Mouse (Mus musculus) midbrain, embryonic 15.5 days (tissue): ENCODE measurements at regions not wholly inside any gene's neighbourhood (a gene's known extent, or its start where the extent isn't known, plus 50 kb on each side); places are given as distances from the start of the nearest gene placed in this dataset.

Experiments
- ATAC-seq: fragments of 200-750 bp; cut with Nextera tagmentation; replicated peaks from 2 replicates; pipeline ENCODE4 v1.8.0; 2017; ENCODE audit warnings: moderate TSS enrichment
- H3K27ac ChIP-seq: fragments of 300-500 bp; sonication (generic); 2 replicates; pipeline ENCODE4 v1.5.1; 2015; ENCODE audit warnings: mild to moderate bottlenecking, inconsistent platforms
- H3K27me3 ChIP-seq: fragments of 300-500 bp; sonication (generic); replicated peaks from 2 replicates; pipeline ENCODE4 v1.6.1; 2015; ENCODE audit warnings: inconsistent platforms
- H3K36me3 ChIP-seq: fragments of 300-500 bp; sonication (generic); replicated peaks from 2 replicates; pipeline ENCODE4 v1.6.1; 2015; ENCODE audit warnings: inconsistent platforms
- H3K4me1 ChIP-seq: fragments of 300-500 bp; sonication (generic); 2 replicates; pipeline ENCODE4 v1.6.1; 2015; ENCODE audit warnings: inconsistent platforms
- H3K4me2 ChIP-seq: fragments of 300-500 bp; sonication (generic); 2 replicates; pipeline ENCODE4 v1.6.1; 2015; ENCODE audit warnings: inconsistent platforms, mild to moderate bottlenecking, moderate library complexity
- H3K4me3 ChIP-seq: fragments of 300-500 bp; sonication (generic); 2 replicates; pipeline ENCODE4 v1.5.1; 2015; ENCODE audit warnings: mild to moderate bottlenecking, inconsistent platforms
- H3K9ac ChIP-seq: fragments of 300-500 bp; sonication (generic); 2 replicates; pipeline ENCODE4 v1.6.1; 2015; ENCODE audit warnings: mild to moderate bottlenecking, inconsistent platforms
- H3K9me3 ChIP-seq: fragments of 300-500 bp; sonication (generic); 2 replicates; pipeline ENCODE4 v1.6.1; 2016; ENCODE audit warnings: inconsistent platforms
- WGBS: fragments of 180-500 bp; shearing (Covaris S2); methylation state at CpG from one replicate; pipeline ENCODE4 v1.1.7; 2015; ENCODE audit warnings: mixed read lengths; 5-methylcytosine and 5-hydroxymethylcytosine counted together

DNA sequence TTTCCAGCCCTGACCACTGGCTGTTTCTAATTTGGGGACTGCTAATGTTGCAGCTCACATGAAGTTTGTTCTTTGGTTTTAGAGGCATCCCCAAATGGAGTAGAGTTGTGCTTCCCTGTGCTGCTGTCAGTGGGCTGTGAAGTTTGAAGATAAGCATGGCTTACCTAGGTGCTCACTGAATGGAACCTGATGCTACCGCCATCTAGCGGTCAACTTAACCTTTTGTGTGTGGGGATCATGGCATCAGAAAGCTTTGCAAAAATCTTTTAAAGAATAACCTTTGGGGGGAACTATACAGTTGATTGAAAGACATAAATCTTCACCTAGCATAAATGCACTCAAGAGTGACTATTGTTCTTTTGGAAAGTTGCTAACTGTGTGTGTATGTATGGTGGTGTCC is 382.8 kb upstream of the Trpc7 start:
- ATAC-seq, result no peak
- Histone ChIP-seq H3K36me3 (no peaks in the 10 kb centered on the region), H3K27ac (no peak overlapping the region), H3K9ac (no peak overlapping the region), H3K4me3 (no peak overlapping the region), H3K4me1 (peaks cover 11% of the 10 kb centered on the region), H3K4me2 (no peak overlapping the region), H3K9me3 (no peaks in the 10 kb centered on the region), H3K27me3 (no peaks in the 10 kb centered on the region)
- 1% methylated on average over 2 of the region's 2 CpGs for WGBS

- 41% methylated on average over 4 of the region's 4 CpGs for WGBS
- H3K27ac ChIP-seq, result no peak overlapping the region
- no peak overlapping the region for H3K4me3 ChIP-seq
- H3K27me3 ChIP-seq, result no peaks in the 10 kb centered on the region
- no peak overlapping the region for H3K9ac ChIP-seq
- H3K4me2 ChIP-seq, result no peak overlapping the region
- no peaks in the 10 kb centered on the region for H3K36me3 ChIP-seq
- H3K9me3 ChIP-seq, result no peaks in the 10 kb centered on the region
- peaks cover 5% of the 10 kb centered on the region for H3K4me1 ChIP-seq
- ATAC-seq, result no peak
Observed at GRCm38 (mm10) chr13:57277076-57277475, 381.3 kb upstream of the Trpc7 start.

- H3K9me3 ChIP-seq, result no peaks in the 10 kb centered on the region
- no peaks in the 10 kb centered on the region for H3K4me1 ChIP-seq
- no peak for ATAC-seq
- H3K9ac ChIP-seq, result no peak overlapping the region
- H3K27me3 ChIP-seq, result no peaks in the 10 kb centered on the region
- no peaks in the 10 kb centered on the region for H3K36me3 ChIP-seq
- H3K4me3 ChIP-seq, result no peak overlapping the region
- WGBS, result 86% methylated on average over 11 of the region's 11 CpGs
- no peak overlapping the region for H3K4me2 ChIP-seq
- H3K27ac ChIP-seq, result no peak overlapping the region
Observed at GRCm38 (mm10) chr13:57275871-57276270, 380.1 kb upstream of the Trpc7 start.

GRCm38 (mm10) chr13:57273593-57273992 is 377.8 kb upstream of the Trpc7 start:
- H3K27ac ChIP-seq, result no peak overlapping the region
- 19% methylated on average over 3 of the region's 3 CpGs for WGBS
- H3K9me3 ChIP-seq, result no peaks in the 10 kb centered on the region
- no peak for ATAC-seq
- no peak overlapping the region for H3K9ac ChIP-seq
- H3K4me1 ChIP-seq, result no peaks in the 10 kb centered on the region
- H3K27me3 ChIP-seq, result no peaks in the 10 kb centered on the region
- H3K36me3 ChIP-seq, result no peaks in the 10 kb centered on the region
- no peak overlapping the region for H3K4me3 ChIP-seq
- H3K4me2 ChIP-seq, result no peak overlapping the region

DNA sequence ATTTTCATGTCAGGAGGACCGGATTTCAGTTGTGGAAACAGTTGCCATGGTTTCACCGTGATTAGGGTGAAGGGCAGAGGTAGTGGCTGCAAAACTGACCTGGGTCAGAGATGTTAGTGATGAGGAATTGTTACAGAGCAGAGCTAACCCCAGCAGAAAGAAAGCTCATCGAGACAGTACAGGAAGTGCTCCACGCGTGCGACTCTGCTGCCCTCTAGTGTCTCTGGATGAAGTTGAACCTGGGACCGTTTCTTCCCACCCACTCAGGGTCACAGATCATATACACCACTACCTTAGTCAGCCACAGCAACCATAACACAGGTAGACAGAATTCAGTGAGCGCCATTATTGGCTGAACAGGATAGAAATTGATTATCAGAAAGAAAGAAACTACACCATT is 373.8 kb upstream of the Trpc7 start:
- Histone ChIP-seq H3K27ac (no peak overlapping the region), H3K9me3 (no peaks in the 10 kb centered on the region), H3K27me3 (no peaks in the 10 kb centered on the region), H3K36me3 (no peaks in the 10 kb centered on the region), H3K4me3 (no peak overlapping the region), H3K4me2 (no peak overlapping the region), H3K4me1 (no peaks in the 10 kb centered on the region), H3K9ac (no peak overlapping the region)
- WGBS, result 11% methylated on average over 8 of the region's 8 CpGs
- ATAC-seq, result peak; percentile 75; the same call in 1 of the 2 replicates

DNA sequence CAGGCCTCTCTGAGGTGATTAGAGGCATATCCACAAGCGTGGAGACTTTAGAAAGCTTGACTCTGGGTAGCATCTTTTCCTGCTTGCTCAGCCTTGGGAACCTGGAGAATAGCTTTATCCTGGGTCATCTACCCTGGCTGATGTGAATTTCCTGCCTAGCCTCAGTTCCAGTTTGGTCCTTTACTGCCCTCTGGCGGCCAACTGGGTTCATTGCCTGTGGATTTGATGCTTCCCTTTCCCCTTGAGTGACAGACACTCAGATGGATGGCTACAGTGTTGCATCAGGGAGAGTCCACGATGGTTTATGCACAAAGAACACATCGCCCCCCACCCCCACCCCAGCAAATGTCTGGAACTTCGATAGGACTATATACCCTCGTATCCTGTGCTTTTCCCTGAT is 364.1 kb upstream of the Trpc7 start:
- Histone ChIP-seq H3K4me2 (no peak overlapping the region), H3K27me3 (no peaks in the 10 kb centered on the region), H3K4me3 (no peak overlapping the region), H3K9me3 (no peaks in the 10 kb centered on the region), H3K9ac (no peak overlapping the region), H3K27ac (no peak overlapping the region), H3K4me1 (peaks cover 4% of the 10 kb centered on the region; the same call in 1 of the 2 replicates), H3K36me3 (no peaks in the 10 kb centered on the region)
- WGBS, result 8% methylated on average over 6 of the region's 6 CpGs
- peak; percentile 62 for ATAC-seq

- H3K27me3 ChIP-seq, result no peaks in the 10 kb centered on the region
- no peak overlapping the region for H3K9ac ChIP-seq
- no peaks in the 10 kb centered on the region for H3K36me3 ChIP-seq
- no peaks in the 10 kb centered on the region for H3K9me3 ChIP-seq
- WGBS, result 67% methylated on average over 8 of the region's 8 CpGs
- no peak overlapping the region for H3K4me3 ChIP-seq
- 0 out of 2 replicates have a peak, but pooled peaks have one; percentile 6 for ATAC-seq
- H3K4me2 ChIP-seq, result no peak overlapping the region
- peaks cover 4% of the 10 kb centered on the region; the same call in 1 of the 2 replicates for H3K4me1 ChIP-seq
- H3K27ac ChIP-seq, result no peak overlapping the region
Observed at GRCm38 (mm10) chr13:57259474-57259873, 363.7 kb upstream of the Trpc7 start.

DNA sequence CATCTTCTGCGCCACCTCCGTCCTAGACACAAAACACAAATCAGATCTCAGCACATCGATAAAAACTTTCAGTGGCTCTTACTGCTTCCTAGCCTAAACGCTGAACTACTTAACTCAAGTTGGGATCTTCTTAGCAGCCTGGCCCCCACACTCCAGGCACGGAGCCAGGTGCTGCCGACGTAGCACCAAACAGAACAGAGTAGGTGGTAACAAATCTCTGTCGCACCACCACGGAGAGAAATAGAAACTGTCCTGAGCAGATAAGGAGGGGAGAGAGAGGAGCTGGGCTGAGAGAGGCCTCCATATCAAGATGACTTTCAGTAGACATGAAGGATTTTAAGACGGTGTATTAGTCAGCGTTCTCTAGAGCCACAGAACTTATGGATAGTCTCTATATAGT is 360.1 kb upstream of the Trpc7 start:
- ATAC-seq, result no peak
- no peaks in the 10 kb centered on the region for H3K27me3 ChIP-seq

DNA sequence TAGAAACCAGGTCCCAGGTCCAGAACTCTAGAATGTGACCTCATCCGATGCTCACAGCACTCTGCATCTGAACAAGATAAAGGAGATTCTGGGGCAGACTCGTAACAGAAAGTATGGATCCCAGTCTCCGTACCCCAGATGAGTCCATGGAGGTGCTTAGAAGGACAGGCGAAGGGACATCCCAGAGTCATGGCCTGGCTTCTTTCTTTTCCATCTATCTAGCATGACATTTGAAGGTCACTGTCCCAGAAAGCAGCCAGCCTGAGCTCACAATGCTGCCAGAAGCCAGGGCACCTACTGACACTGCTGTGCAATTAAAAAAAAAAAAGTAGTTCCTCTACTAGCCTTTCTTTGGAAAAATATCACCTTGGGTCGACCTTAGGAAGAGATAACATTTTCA is 354.1 kb upstream of the Trpc7 start:
- Histone ChIP-seq H3K27me3 (no peaks in the 10 kb centered on the region), H3K36me3 (no peaks in the 10 kb centered on the region), H3K4me3 (no peak overlapping the region), H3K4me1 (0 out of 2 replicates have a peak, but pooled peaks cover 4% of the 10 kb centered on the region), H3K27ac (no peak overlapping the region), H3K9me3 (no peaks in the 10 kb centered on the region), H3K9ac (no peak overlapping the region), H3K4me2 (no peak overlapping the region)
- ATAC-seq, result no peak
- 83% methylated on average over 5 of the region's 5 CpGs for WGBS

More for the DNA sequence above, 360.1 kb upstream of the Trpc7 start:
- 93% methylated on average over 11 of the region's 11 CpGs for WGBS
- peaks cover 4% of the 10 kb centered on the region; the same call in 1 of the 2 replicates for H3K4me1 ChIP-seq
- no peak overlapping the region for H3K4me3 ChIP-seq
- H3K9ac ChIP-seq, result no peak overlapping the region
- H3K4me2 ChIP-seq, result no peak overlapping the region
- no peaks in the 10 kb centered on the region for H3K9me3 ChIP-seq
- H3K36me3 ChIP-seq, result no peaks in the 10 kb centered on the region
- no peak overlapping the region for H3K27ac ChIP-seq

DNA sequence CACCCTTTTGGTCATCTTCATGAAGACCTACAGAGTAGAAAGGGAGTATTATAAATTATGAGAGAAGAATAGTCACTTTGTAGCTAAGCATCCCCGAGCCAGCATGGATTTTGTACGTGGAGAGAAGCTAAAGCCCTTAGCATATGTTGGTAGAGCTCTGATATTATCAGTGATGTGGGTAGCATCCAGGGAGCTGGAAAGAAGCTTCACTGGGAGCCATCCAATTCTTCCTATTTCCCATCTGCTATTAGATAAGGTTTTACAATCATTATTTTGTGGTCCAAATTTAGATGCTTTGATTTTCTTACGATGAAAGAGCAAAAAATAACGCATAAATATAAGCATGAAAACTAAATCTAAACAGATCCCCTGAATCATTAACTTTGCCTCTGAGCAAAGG is 353.6 kb upstream of the Trpc7 start:
- no peak for ATAC-seq
- Histone ChIP-seq H3K27ac (no peak overlapping the region), H3K36me3 (no peaks in the 10 kb centered on the region), H3K4me1 (0 out of 2 replicates have a peak, but pooled peaks cover 4% of the 10 kb centered on the region), H3K9ac (no peak overlapping the region), H3K4me3 (no peak overlapping the region), H3K27me3 (no peaks in the 10 kb centered on the region), H3K9me3 (no peaks in the 10 kb centered on the region), H3K4me2 (no peak overlapping the region)
- 77% methylated on average over 4 of the region's 4 CpGs for WGBS

DNA sequence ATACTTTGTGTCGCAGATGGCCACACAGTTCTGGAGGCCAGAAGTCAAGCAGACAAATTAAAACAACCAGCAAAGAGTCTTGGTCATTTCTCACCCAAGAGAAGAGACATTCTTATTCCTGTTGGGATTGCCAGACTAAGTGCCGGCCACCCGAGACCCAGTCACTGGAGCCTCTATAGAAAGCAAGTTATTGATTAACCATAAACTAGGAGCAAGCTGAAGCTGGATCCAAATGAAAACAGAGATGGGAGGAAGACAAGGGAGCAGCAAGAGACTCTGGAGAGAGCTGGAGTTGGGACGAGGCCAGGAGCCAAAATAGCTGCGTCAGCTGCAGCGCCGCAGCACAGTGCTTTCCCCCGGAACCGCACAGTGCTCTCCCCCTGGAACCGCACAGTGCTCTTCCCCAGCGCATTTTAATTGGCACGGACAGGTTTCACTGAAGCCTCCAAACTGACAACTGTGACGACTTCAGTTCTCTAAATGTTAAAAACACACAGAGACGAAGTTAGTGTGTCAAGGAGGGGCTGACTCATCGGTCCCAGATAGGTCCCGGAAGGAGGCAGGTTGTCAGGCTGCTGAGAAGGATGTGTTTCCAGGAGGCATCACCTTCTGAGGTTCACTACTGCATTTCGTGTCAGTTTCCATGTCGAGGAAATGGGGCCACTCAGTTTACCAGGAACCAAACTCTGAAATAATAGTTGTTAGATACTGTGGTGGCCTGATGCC is 350.6 kb upstream of the Trpc7 start:
- no peak overlapping the region for H3K27ac ChIP-seq
- H3K4me1 ChIP-seq, result 0 out of 2 replicates have a peak, but pooled peaks cover 4% of the 10 kb centered on the region
- WGBS, result 65% methylated on average over 18 of the region's 18 CpGs
- no peaks in the 10 kb centered on the region for H3K9me3 ChIP-seq
- no peak overlapping the region for H3K9ac ChIP-seq
- no peaks in the 10 kb centered on the region for H3K36me3 ChIP-seq
- H3K4me3 ChIP-seq, result no peak overlapping the region
- H3K4me2 ChIP-seq, result no peak overlapping the region
- no peak for ATAC-seq
- no peaks in the 10 kb centered on the region for H3K27me3 ChIP-seq

GRCm38 (mm10) chr13:57236917-57237316 is 341.1 kb upstream of the Trpc7 start:
- ATAC-seq, result no peak
- Histone ChIP-seq H3K27me3 (no peaks in the 10 kb centered on the region), H3K36me3 (no peaks in the 10 kb centered on the region), H3K9me3 (no peaks in the 10 kb centered on the region), H3K9ac (no peak overlapping the region), H3K4me2 (no peak overlapping the region), H3K4me3 (no peak overlapping the region), H3K4me1 (peaks cover 6% of the 10 kb centered on the region; the same call in 1 of the 2 replicates), H3K27ac (no peak overlapping the region)
- 16% methylated on average over 4 of the region's 4 CpGs for WGBS

GRCm38 (mm10) chr13:57236211-57236610 is 340.4 kb upstream of the Trpc7 start:
- no peak overlapping the region for H3K27ac ChIP-seq
- H3K9ac ChIP-seq, result no peak overlapping the region
- H3K4me3 ChIP-seq, result no peak overlapping the region
- peaks cover 6% of the 10 kb centered on the region; the same call in 1 of the 2 replicates for H3K4me1 ChIP-seq
- H3K9me3 ChIP-seq, result no peaks in the 10 kb centered on the region
- 84% methylated on average over 5 of the region's 5 CpGs for WGBS
- no peaks in the 10 kb centered on the region for H3K36me3 ChIP-seq
- no peaks in the 10 kb centered on the region for H3K27me3 ChIP-seq
- no peak for ATAC-seq
- H3K4me2 ChIP-seq, result no peak overlapping the region
